ENCODE assay signal across 42 mouse cellular contexts in the genomic region with DNA sequence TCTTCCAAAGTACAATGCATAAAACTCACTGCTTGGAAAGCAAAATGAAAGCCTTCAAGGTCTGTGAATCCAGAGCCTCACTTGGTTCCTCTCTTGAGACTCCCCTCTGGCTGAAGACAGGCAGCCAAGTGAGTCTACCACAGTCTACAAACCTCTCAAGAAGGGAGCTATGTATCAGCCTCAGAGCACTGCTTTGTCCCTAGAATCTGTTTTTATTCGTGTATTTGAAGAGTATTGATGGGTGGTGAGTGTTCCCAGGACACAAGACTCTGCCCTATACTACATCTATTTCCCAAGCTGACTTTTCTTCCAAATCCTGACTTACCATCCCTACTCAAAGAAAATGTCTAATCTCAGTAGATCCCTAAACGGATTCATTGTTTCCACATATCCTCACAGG. TPM values are rescaled to one million over a fixed set of nuclear protein-coding genes. Genes with fewer than 3 reads are reported as not detected.
"Had no signal": no experiment of that assay in that cellular context is flagged by ENCODE, and none has a peak within 500 bp of the region (broad histone marks: within the 10 kb centered on the region; RNA-seq: fewer than 3 reads in every experiment).

No protein-coding gene starts in this region.

- ATAC-seq: hindbrain, embryonic 16.5 days; hindbrain, postnatal 0 days; inflammation-experienced regulatory T-cells, adult 6 months; intestine, embryonic 15.5 days; intestine, embryonic 16.5 days; intestine, postnatal 0 days had no signal

- H3K27ac ChIP-seq: heart, embryonic 10.5 days; heart, embryonic 13.5 days; heart, embryonic 15.5 days; hindbrain, embryonic 10.5 days; hindbrain, embryonic 12.5 days; hindbrain, embryonic 13.5 days; hindbrain, embryonic 14.5 days; hindbrain, embryonic 15.5 days; hindbrain, postnatal 0 days; intestine, embryonic 15.5 days; kidney, embryonic 15.5 days; kidney, postnatal 0 days; layer of hippocampus, adult 2 months had no signal

- H3K4me1 ChIP-seq: heart, embryonic 10.5 days; heart, embryonic 12.5 days; heart, embryonic 13.5 days; heart, embryonic 15.5 days; hindbrain, embryonic 10.5 days; hindbrain, embryonic 12.5 days; hindbrain, embryonic 13.5 days; hindbrain, embryonic 15.5 days; intestine, embryonic 15.5 days; kidney, embryonic 15.5 days had no signal

- DNase-seq: heart, postnatal 10 days; heart, postnatal 14 days; heart, postnatal 36 days; heart, postnatal 4 days; kidney, adult 11 months; kidney, adult 18-20 months; kidney, adult 2 months; kidney, adult 8-10 months; kidney, adult 9 months; kidney, postnatal 10 days; kidney, postnatal 14 days; kidney, postnatal 25 days; kidney, postnatal 36 days; kidney, postnatal 4 days; layer of hippocampus, adult 9-11 months; layer of hippocampus, postnatal 36 days had no signal

- H3K9ac ChIP-seq: heart, embryonic 12.5 days; heart, embryonic 13.5 days; heart, embryonic 15.5 days; hindbrain, embryonic 12.5 days; hindbrain, embryonic 13.5 days; hindbrain, embryonic 14.5 days; hindbrain, embryonic 15.5 days; intestine, embryonic 15.5 days; kidney, embryonic 15.5 days had no signal

- H3K9me3 ChIP-seq: heart, embryonic 10.5 days; heart, embryonic 13.5 days; heart, embryonic 15.5 days; hindbrain, embryonic 12.5 days; hindbrain, embryonic 13.5 days; hindbrain, embryonic 15.5 days; intestine, embryonic 15.5 days; kidney, embryonic 15.5 days had no signal

- H3K27me3 ChIP-seq: heart, embryonic 12.5 days; heart, embryonic 13.5 days; heart, embryonic 15.5 days; hindbrain, embryonic 12.5 days; hindbrain, embryonic 13.5 days; hindbrain, embryonic 15.5 days; intestine, embryonic 15.5 days; kidney, embryonic 15.5 days had no signal

- H3K4me2 ChIP-seq: heart, embryonic 11.5 days; heart, embryonic 12.5 days; heart, embryonic 13.5 days; heart, embryonic 15.5 days; hindbrain, embryonic 12.5 days; hindbrain, embryonic 13.5 days; hindbrain, embryonic 14.5 days; hindbrain, embryonic 15.5 days; intestine, embryonic 15.5 days; kidney, embryonic 15.5 days had no signal

- H3K36me3 ChIP-seq: heart, embryonic 10.5 days; heart, embryonic 12.5 days; heart, embryonic 13.5 days; heart, embryonic 15.5 days; hindbrain, embryonic 10.5 days; hindbrain, embryonic 12.5 days; hindbrain, embryonic 13.5 days; hindbrain, embryonic 15.5 days; intestine, embryonic 15.5 days; kidney, embryonic 15.5 days had no signal

- H3K4me3 ChIP-seq: heart, embryonic 10.5 days; heart, embryonic 12.5 days; heart, embryonic 13.5 days; heart, embryonic 15.5 days; hindbrain, embryonic 10.5 days; hindbrain, embryonic 12.5 days; hindbrain, embryonic 13.5 days; hindbrain, embryonic 15.5 days; intestine, embryonic 15.5 days; kidney, embryonic 15.5 days; layer of hippocampus, adult 2 months had no signal

RNA-seq across cellular contexts. Expression of a gene that starts 12.1 kb away (rescaled TPM):
- polyA plus RNA-seq: heart, embryonic 10.5 days; heart, embryonic 11.5 days; heart, embryonic 12.5 days; heart, embryonic 13.5 days; heart, embryonic 15.5 days; heart, postnatal 0 days; hindbrain, embryonic 10.5 days; hindbrain, embryonic 11.5 days; hindbrain, embryonic 13.5 days; hindbrain, embryonic 14.5 days; hindbrain, embryonic 15.5 days; hindbrain, embryonic 16.5 days; intestine, embryonic 14.5 days; intestine, embryonic 15.5 days; intestine, embryonic 16.5 days; intestine, postnatal 0 days; kidney, embryonic 14.5 days; kidney, embryonic 15.5 days; kidney, embryonic 16.5 days; kidney, postnatal 0 days had no signal

RNA-seq across cellular contexts. Expression of a gene that starts 47.7 kb away (rescaled TPM):
- polyA plus RNA-seq: heart, embryonic 10.5 days; heart, embryonic 11.5 days; heart, embryonic 12.5 days; heart, embryonic 13.5 days; heart, embryonic 14.5 days; heart, embryonic 15.5 days; heart, embryonic 16.5 days; heart, postnatal 0 days; hindbrain, embryonic 10.5 days; hindbrain, embryonic 11.5 days; hindbrain, embryonic 12.5 days; hindbrain, embryonic 13.5 days; hindbrain, embryonic 14.5 days; hindbrain, embryonic 15.5 days; hindbrain, embryonic 16.5 days; hindbrain, postnatal 0 days; intestine, embryonic 14.5 days; intestine, embryonic 15.5 days; intestine, embryonic 16.5 days; intestine, postnatal 0 days; kidney, adult 2 months; kidney, embryonic 14.5 days; kidney, embryonic 15.5 days; kidney, embryonic 16.5 days; kidney, postnatal 0 days had no signal
